Mouse (Mus musculus): ENCODE results near the gene C1ql2. TPM values are rescaled to one million over a fixed set of nuclear protein-coding genes. Genes with fewer than 3 reads are reported as not detected.

Gene C1ql2
- total RNA-seq, 4 experiments from 2014 or later = 63.1 to 70.6 (median 66.3) TPM

- DNase-seq (ENCODE audit: low spot score in 2 of 2) = no peak
These were observed 44.7 kb downstream of the C1ql2 start for GRCm38 (mm10) chr1:120385029-120385571.

- DNase-seq (ENCODE audit: low spot score in 2 of 2) = no peak
These were observed 49.4 kb downstream of the C1ql2 start for GRCm38 (mm10) chr1:120389734-120390133.

GRCm38 (mm10) chr1:120390336-120390735 is 50.0 kb downstream of the C1ql2 start:
- DNase-seq (ENCODE audit: low spot score in 2 of 2) = no peak

Other genes with a start within 250 kb of the C1ql2 start
- gene Dbi, start 219.5 kb upstream of the C1ql2 start, total RNA-seq (2022) = 100 to 1,000 TPM; 269 to 515 (median 389) TPM
- gene 3110009E18Rik, start 219.4 kb upstream of the C1ql2 start, total RNA-seq (2022) = 1 to 10 TPM; 6.2 to 8.1 (median 7.4) TPM
- gene Steap3, start 67.9 kb upstream of the C1ql2 start, total RNA-seq (2022) = 1 to 10 TPM; 8.0 to 9.8 (median 9.1) TPM
- not detected for gene Marco, start 164.4 kb downstream of the C1ql2 start, total RNA-seq (2022)

Data from layer of hippocampus, adult 8-10 months (tissue).